Mouse (Mus musculus) small intestine, adult 2 months (tissue): ENCODE results near the gene Gm17482.

Source experiments
- CTCF ChIP-seq: fragments of 200-500 bp; IDR thresholded peaks from 2 replicates; pipeline ENCODE4 v1.5.1; 2012; ENCODE audit warnings: low read depth, mild to moderate bottlenecking, control low read depth, inconsistent platforms, low read length, moderate library complexity, mixed read lengths; ENCODE audit not compliant: insufficient replicate concordance, insufficient read length; ENCODE audit errors: extremely low read depth
- POLR2A ChIP-seq: fragments of 200-500 bp; IDR thresholded peaks from 2 replicates; pipeline ENCODE4 v1.6.1; 2012; ENCODE audit warnings: low read depth, mild to moderate bottlenecking, control low read depth, inconsistent platforms, low read length, moderate library complexity

GRCm38 (mm10) chr6:115227529-115227928 is 386 bp downstream of the Gm17482 start:
- TF ChIP-seq CTCF (peak; percentile 76), POLR2A (no peak)
